Mouse (Mus musculus) lung, embryonic 14.5 days (tissue): ENCODE data around the gene Actl9. TPM values are rescaled to one million over a fixed set of nuclear protein-coding genes. Genes with fewer than 3 reads are reported as not detected.

Source experiments
- ATAC-seq: fragments of 200-750 bp; cut with Nextera tagmentation; 2 replicates; pipeline ENCODE4 v1.8.0; 2017; ENCODE audit warnings: mild to moderate bottlenecking, moderate TSS enrichment, moderate library complexity; ENCODE audit not compliant: insufficient read depth
- DNase-seq: peaks from one replicate; pipeline ENCODE4 v3.0.0-alpha.2; 2015
- H3K27ac ChIP-seq: fragments of 300-500 bp; sonication (generic); 2 replicates; pipeline ENCODE4 v1.5.1; 2014; ENCODE audit warnings: low read depth, mild to moderate bottlenecking, moderate library complexity
- H3K27me3 ChIP-seq: fragments of 300-500 bp; sonication (generic); 2 replicates; pipeline ENCODE4 v1.6.1; 2014; ENCODE audit warnings: low read length, control low read depth; ENCODE audit not compliant: insufficient read depth
- H3K36me3 ChIP-seq: fragments of 300-500 bp; sonication (generic); 2 replicates; pipeline ENCODE4 v1.6.1; 2014; ENCODE audit warnings: control low read depth; ENCODE audit not compliant: insufficient read depth
- H3K4me1 ChIP-seq: fragments of 300-500 bp; sonication (generic); 2 replicates; pipeline ENCODE4 v1.6.1; 2014; ENCODE audit warnings: antibody characterized with exemption, control low read depth; ENCODE audit not compliant: insufficient read depth
- H3K4me2 ChIP-seq: fragments of 300-500 bp; sonication (generic); 2 replicates; pipeline ENCODE4 v1.6.1; 2014; ENCODE audit warnings: mild to moderate bottlenecking
- H3K4me3 ChIP-seq: fragments of 300-500 bp; sonication (generic); 2 replicates; pipeline ENCODE4 v1.5.1; 2014; ENCODE audit warnings: low read depth, low read length
- H3K9ac ChIP-seq: fragments of 300-500 bp; sonication (generic); 2 replicates; pipeline ENCODE4 v1.6.1; 2014
- H3K9me3 ChIP-seq: fragments of 300-500 bp; sonication (generic); 2 replicates; pipeline ENCODE4 v1.6.1; 2016; ENCODE audit warnings: low read depth, low read length, control low read depth
- CTCF ChIP-seq: IDR thresholded peaks from 2 replicates; pipeline ENCODE4 v1.5.1; 2016; ENCODE audit warnings: antibody characterized with exemption, low read depth
- WGBS: fragments of 180-500 bp; shearing (Covaris S2); extraction: QIAGEN DNeasy Blood & Tissue Kit; methylation state at CpG from one replicate; pipeline ENCODE4 v1.1.7; 2014; 5-methylcytosine and 5-hydroxymethylcytosine counted together
- polyA plus RNA-seq: library from polyadenylated mRNA; unstranded; fragments of >200 nt; fragmentation: Nextera tagmentation; extraction: Ambion mirVana; gene quantifications from 2 replicates; pipeline ENCODE4 v1.2.1, GENCODE M21; 2014

Gene Actl9
- polyA plus RNA-seq, 1 experiment from 2014 or later, result not detected

DNA sequence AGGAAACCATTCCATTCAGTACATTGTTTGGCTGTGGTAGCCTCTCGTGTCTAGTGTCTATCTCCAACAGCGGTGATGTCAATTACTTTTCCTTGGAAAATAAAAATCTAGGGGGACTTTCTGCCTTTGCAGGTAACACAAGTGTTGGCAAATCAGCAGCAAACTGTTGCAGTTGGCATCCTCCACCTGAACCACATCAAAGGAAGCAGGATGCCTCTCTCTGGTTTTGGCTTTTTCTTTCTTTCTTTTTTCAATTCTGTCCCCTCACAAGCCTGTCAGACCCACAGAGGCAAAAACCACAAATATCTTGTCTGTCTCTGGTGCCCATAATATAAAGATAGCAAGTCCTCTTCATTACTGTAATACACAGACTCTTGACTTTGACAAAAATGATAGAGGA lies 23.9 kb downstream of the Actl9 start:
- 83% methylated on average over 2 of the region's 2 CpGs for WGBS
- no peaks in the 10 kb centered on the region for H3K9me3 ChIP-seq
- H3K4me2 ChIP-seq, result no peak overlapping the region
- H3K4me3 ChIP-seq, result no peak overlapping the region
- no peak for TF ChIP-seq CTCF
- H3K27me3 ChIP-seq, result no peaks in the 10 kb centered on the region
- H3K9ac ChIP-seq, result no peak overlapping the region
- H3K4me1 ChIP-seq, result no peaks in the 10 kb centered on the region
- DNase-seq (no peak), ATAC-seq (no peak)
- H3K36me3 ChIP-seq, result no peaks in the 10 kb centered on the region
- H3K27ac ChIP-seq, result no peak overlapping the region

GRCm38 (mm10) chr17:33471206-33471605 lies 38.5 kb downstream of the Actl9 start:
- TF ChIP-seq CTCF, result no peak
- Histone ChIP-seq H3K4me1 (no peaks in the 10 kb centered on the region), H3K9me3 (no peaks in the 10 kb centered on the region), H3K9ac (no peak overlapping the region), H3K27me3 (no peaks in the 10 kb centered on the region), H3K4me3 (no peak overlapping the region), H3K27ac (no peak overlapping the region), H3K36me3 (no peaks in the 10 kb centered on the region), H3K4me2 (no peak overlapping the region)
- no peak for DNase-seq
- 61% methylated on average over 6 of the region's 6 CpGs for WGBS
- no peak for ATAC-seq

Other genes starting within 250 kb of the Actl9 start
- gene Olfr239, start 241.6 kb upstream of the Actl9 start, polyA plus RNA-seq, result not detected in 2 replicates
- not detected in 2 replicates for gene Olfr1564, start 211.2 kb upstream of the Actl9 start, polyA plus RNA-seq
- 18.9 and 20.0 TPM in 2 replicates for gene Zfp955a, start 177.8 kb upstream of the Actl9 start, polyA plus RNA-seq
- 0.03 TPM in 2 replicates for gene Olfr63, start 168.2 kb upstream of the Actl9 start, polyA plus RNA-seq
- 9.5 and 10.1 TPM in 2 replicates for gene Zfp955b, start 143.4 kb upstream of the Actl9 start, polyA plus RNA-seq
- gene Zfp81, start 74.0 kb upstream of the Actl9 start, polyA plus RNA-seq, result 14.7 and 17.4 TPM in 2 replicates
- 20.4 and 20.8 TPM in 2 replicates for gene Zfp101, start 38.3 kb upstream of the Actl9 start, polyA plus RNA-seq
- 117 and 126 TPM in 2 replicates for gene Adamts10, start 91.3 kb downstream of the Actl9 start, polyA plus RNA-seq
- gene Myo1f, start 122.8 kb downstream of the Actl9 start, polyA plus RNA-seq, result 4.3 and 4.7 TPM in 2 replicates
- 68.6 and 74.0 TPM in 2 replicates for gene Zfp414, start 196.2 kb downstream of the Actl9 start, polyA plus RNA-seq
- 0.55 and 1.6 TPM in 2 replicates for gene Pram1, start 205.2 kb downstream of the Actl9 start, polyA plus RNA-seq